Mouse (Mus musculus): ENCODE data around the gene Npas2.

DNA sequence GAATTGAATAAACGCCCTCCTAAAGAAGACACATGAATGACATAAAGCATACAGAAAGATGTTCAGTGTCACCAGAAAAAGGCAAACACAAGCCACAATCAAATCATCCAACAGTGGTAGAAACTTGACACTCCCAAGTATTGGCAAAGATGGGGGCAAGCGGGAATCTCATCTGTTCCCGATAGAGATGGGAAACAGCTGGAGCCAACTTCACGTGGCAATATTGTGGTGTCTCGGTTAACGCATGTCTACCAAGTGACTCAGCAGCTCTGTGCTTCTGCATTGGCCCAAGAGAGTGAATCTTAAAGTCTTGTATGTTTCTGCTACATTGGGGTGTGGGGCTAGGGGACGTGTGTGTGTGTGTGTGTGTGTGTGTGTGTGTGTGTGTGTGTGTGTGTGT is 89.8 kb downstream of the Npas2 start:
- no peak for TF ChIP-seq CTCF (IDR thresholded peaks at IDR 0.05; ENCODE audit: low read depth, low read length)
- no peak for TF ChIP-seq POLR2AphosphoS5 (IDR thresholded peaks at IDR 0.05; ENCODE audit: insufficient replicate concordance, low read depth, low read length)
- TF ChIP-seq GATA1 (IDR thresholded peaks at IDR 0.05; ENCODE audit: borderline replicate concordance, low read length) = no peak
- TF ChIP-seq GATA2 (IDR thresholded peaks at IDR 0.05; ENCODE audit: borderline replicate concordance, low read depth, low read length) = no peak
- no peak for TF ChIP-seq TAL1 (conservative IDR thresholded peaks at IDR 0.05; ENCODE audit: low read depth, low read length)

All from G1E (cell line).